Comparison of ENCODE assay signal across 20 mouse cellular contexts in genomic region chr13:56595246-56595645, GRCm38 (mm10). TPM values are rescaled to one million over a fixed set of nuclear protein-coding genes. Genes with fewer than 3 reads are reported as not detected.
DNase-seq lines count a peak whose midpoint lies in the region; ATAC-seq lines count a peak whose summit lies in the region.
"Had no signal": no experiment of that assay in that cellular context is flagged by ENCODE, and none has a peak within 500 bp of the region (broad histone marks: within the 10 kb centered on the region; RNA-seq: fewer than 3 reads in every experiment).

No protein-coding gene starts in this region.

- peak; percentile 34; the same call in 1 of the 2 replicates for ATAC-seq in intestine, embryonic 16.5 days
- ATAC-seq in intestine, embryonic 15.5 days = no peak
- ATAC-seq in embryonic facial prominence, embryonic 14.5 days (ENCODE audit: low read depth) = no peak
- no peak for ATAC-seq in limb, embryonic 12.5 days (ENCODE audit: insufficient number of reproducible peaks, insufficient read depth, low FRiP score, low TSS enrichment, low read depth)
- ATAC-seq in liver, embryonic 11.5 days (replicated peaks; ENCODE audit: low FRiP score) = no peak
- ATAC-seq: forebrain, embryonic 13.5 days; midbrain, embryonic 13.5 days had no signal

- DNase-seq in embryonic facial prominence, embryonic 10.5 days (ENCODE audit: low spot score) = no peak
- DNase-seq in embryonic facial prominence, embryonic 14.5 days (ENCODE audit: low spot score) = no peak
- DNase-seq in liver, embryonic 11.5 days (ENCODE audit: low spot score) = no peak
- DNase-seq in urinary bladder, postnatal 14 days (ENCODE audit: low spot score) = no peak
- DNase-seq: cerebellum, adult 11 months; cerebellum, postnatal 14 days; embryo, embryonic 11 days; gastrocnemius, postnatal 36 days; lung, adult 2 months; thymus, adult 18-20 months had no signal

- no peaks in the 10 kb centered on the region for H3K9me3 ChIP-seq in intestine, embryonic 16.5 days (ENCODE audit: control insufficient read depth, low read length)
- no peaks in the 10 kb centered on the region for H3K9me3 ChIP-seq in intestine, embryonic 15.5 days
- no peaks in the 10 kb centered on the region for H3K9me3 ChIP-seq in embryonic facial prominence, embryonic 10.5 days
- no peaks in the 10 kb centered on the region for H3K9me3 ChIP-seq in embryonic facial prominence, embryonic 14.5 days (ENCODE audit: control insufficient read depth, low read length)
- H3K9me3 ChIP-seq in limb, embryonic 12.5 days = no peaks in the 10 kb centered on the region
- H3K9me3 ChIP-seq in liver, embryonic 11.5 days (ENCODE audit: control insufficient read depth, low read length) = no peaks in the 10 kb centered on the region
- H3K9me3 ChIP-seq: forebrain, embryonic 13.5 days; hindbrain, embryonic 15.5 days; midbrain, embryonic 13.5 days; neural tube, embryonic 15.5 days had no signal

- H3K9ac ChIP-seq in intestine, embryonic 16.5 days (ENCODE audit: low read depth, low read length) = no peak overlapping the region
- no peak overlapping the region for H3K9ac ChIP-seq in intestine, embryonic 15.5 days
- no peak overlapping the region for H3K9ac ChIP-seq in embryonic facial prominence, embryonic 14.5 days (ENCODE audit: low read depth, low read length)
- H3K9ac ChIP-seq in limb, embryonic 12.5 days (replicated peaks) = no peak overlapping the region
- H3K9ac ChIP-seq in liver, embryonic 11.5 days (ENCODE audit: low read depth, low read length) = no peak overlapping the region
- H3K9ac ChIP-seq: forebrain, embryonic 13.5 days; hindbrain, embryonic 15.5 days; midbrain, embryonic 13.5 days; neural tube, embryonic 15.5 days had no signal

- 76% methylated on average over 8 of the region's 8 CpGs for WGBS in intestine, embryonic 16.5 days
- whole genome bisulfite sequencing in intestine, embryonic 15.5 days = 68% methylated on average over 8 of the region's 8 CpGs
- 76% methylated on average over 8 of the region's 8 CpGs for WGBS in embryonic facial prominence, embryonic 10.5 days
- 67% methylated on average over 8 of the region's 8 CpGs for WGBS in embryonic facial prominence, embryonic 14.5 days
- 70% methylated on average over 8 of the region's 8 CpGs for WGBS in limb, embryonic 12.5 days
- WGBS in liver, embryonic 11.5 days = 67% methylated on average over 8 of the region's 8 CpGs

- no peak overlapping the region for H3K27ac ChIP-seq in intestine, embryonic 16.5 days (ENCODE audit: low read length)
- H3K27ac ChIP-seq in intestine, embryonic 15.5 days = no peak overlapping the region
- H3K27ac ChIP-seq in embryonic facial prominence, embryonic 10.5 days (replicated peaks) = peak overlapping the region; percentile 58
- H3K27ac ChIP-seq in embryonic facial prominence, embryonic 14.5 days (replicated peaks; ENCODE audit: low read depth, low read length) = 0 out of 2 replicates have a peak overlapping the region, but pooled peaks have one; percentile 5
- peak overlapping the region; percentile 68; the same call in 1 of the 2 replicates for H3K27ac ChIP-seq in limb, embryonic 12.5 days
- H3K27ac ChIP-seq in liver, embryonic 11.5 days (ENCODE audit: low read depth, low read length) = no peak overlapping the region
- H3K27ac ChIP-seq: forebrain, embryonic 13.5 days; hindbrain, embryonic 15.5 days; midbrain, embryonic 13.5 days; neural tube, embryonic 15.5 days had no signal

- H3K4me2 ChIP-seq in intestine, embryonic 16.5 days (ENCODE audit: low read depth, low read length) = no peak overlapping the region
- H3K4me2 ChIP-seq in intestine, embryonic 15.5 days (replicated peaks) = no peak overlapping the region
- no peak overlapping the region for H3K4me2 ChIP-seq in embryonic facial prominence, embryonic 14.5 days (ENCODE audit: low read depth, low read length)
- H3K4me2 ChIP-seq in limb, embryonic 12.5 days = no peak overlapping the region
- H3K4me2 ChIP-seq in liver, embryonic 11.5 days = no peak overlapping the region
- H3K4me2 ChIP-seq: forebrain, embryonic 13.5 days; hindbrain, embryonic 15.5 days; midbrain, embryonic 13.5 days; neural tube, embryonic 15.5 days had no signal

- no peak overlapping the region for H3K4me3 ChIP-seq in intestine, embryonic 16.5 days (ENCODE audit: low read length)
- no peak overlapping the region for H3K4me3 ChIP-seq in intestine, embryonic 15.5 days (replicated peaks)
- no peak overlapping the region for H3K4me3 ChIP-seq in embryonic facial prominence, embryonic 10.5 days
- no peak overlapping the region for H3K4me3 ChIP-seq in embryonic facial prominence, embryonic 14.5 days (ENCODE audit: low read depth, low read length)
- H3K4me3 ChIP-seq in limb, embryonic 12.5 days (replicated peaks) = no peak overlapping the region
- H3K4me3 ChIP-seq in liver, embryonic 11.5 days (ENCODE audit: low read depth, low read length) = no peak overlapping the region
- H3K4me3 ChIP-seq: forebrain, embryonic 13.5 days; hindbrain, embryonic 15.5 days; midbrain, embryonic 13.5 days; myocyte; neural tube, embryonic 15.5 days had no signal

- no peaks in the 10 kb centered on the region for H3K36me3 ChIP-seq in intestine, embryonic 16.5 days (ENCODE audit: control insufficient read depth, insufficient read depth, low read length)
- H3K36me3 ChIP-seq in intestine, embryonic 15.5 days = no peaks in the 10 kb centered on the region
- H3K36me3 ChIP-seq in embryonic facial prominence, embryonic 10.5 days (replicated peaks) = no peaks in the 10 kb centered on the region
- no peaks in the 10 kb centered on the region for H3K36me3 ChIP-seq in embryonic facial prominence, embryonic 14.5 days (ENCODE audit: control insufficient read depth, insufficient read depth, low read length)
- H3K36me3 ChIP-seq in limb, embryonic 12.5 days = no peaks in the 10 kb centered on the region
- H3K36me3 ChIP-seq in liver, embryonic 11.5 days (ENCODE audit: control insufficient read depth, insufficient read depth, low read length) = no peaks in the 10 kb centered on the region
- H3K36me3 ChIP-seq: hindbrain, embryonic 15.5 days; midbrain, embryonic 13.5 days; neural tube, embryonic 15.5 days had no signal

- H3K4me1 ChIP-seq in intestine, embryonic 16.5 days (ENCODE audit: control insufficient read depth, insufficient read depth, low read length) = peaks cover 44% of the 10 kb centered on the region
- H3K4me1 ChIP-seq in intestine, embryonic 15.5 days (replicated peaks) = peaks cover 49% of the 10 kb centered on the region
- H3K4me1 ChIP-seq in embryonic facial prominence, embryonic 10.5 days = peaks cover 47% of the 10 kb centered on the region
- peaks cover 49% of the 10 kb centered on the region for H3K4me1 ChIP-seq in embryonic facial prominence, embryonic 14.5 days (ENCODE audit: control insufficient read depth, insufficient read depth, low read length)
- H3K4me1 ChIP-seq in limb, embryonic 12.5 days (replicated peaks) = peaks cover 40% of the 10 kb centered on the region
- no peaks in the 10 kb centered on the region; the same call in 1 of the 2 replicates for H3K4me1 ChIP-seq in liver, embryonic 11.5 days (replicated peaks; ENCODE audit: control insufficient read depth, insufficient read depth, low read length)

- no peaks in the 10 kb centered on the region for H3K27me3 ChIP-seq in intestine, embryonic 16.5 days (replicated peaks; ENCODE audit: control insufficient read depth, insufficient read depth, low read length)
- H3K27me3 ChIP-seq in intestine, embryonic 15.5 days (replicated peaks) = no peaks in the 10 kb centered on the region
- no peaks in the 10 kb centered on the region for H3K27me3 ChIP-seq in embryonic facial prominence, embryonic 10.5 days (replicated peaks; ENCODE audit: low read depth, poor library complexity, severe bottlenecking)
- H3K27me3 ChIP-seq in embryonic facial prominence, embryonic 14.5 days (replicated peaks; ENCODE audit: control insufficient read depth, insufficient read depth, low read length) = no peaks in the 10 kb centered on the region
- no peaks in the 10 kb centered on the region for H3K27me3 ChIP-seq in limb, embryonic 12.5 days
- H3K27me3 ChIP-seq in liver, embryonic 11.5 days (replicated peaks; ENCODE audit: control insufficient read depth, insufficient read depth, low read length) = no peaks in the 10 kb centered on the region
- H3K27me3 ChIP-seq: forebrain, embryonic 13.5 days; hindbrain, embryonic 15.5 days; neural tube, embryonic 15.5 days had no signal

RNA-seq across cellular contexts. Expression of gene Tgfbi, which starts 14.1 kb away (rescaled TPM):
- 122 and 124 TPM in 2 replicates for polyA plus RNA-seq in intestine, embryonic 16.5 days (2015; fragmentation: Nextera tagmentation; extraction: Ambion mirVana)
- polyA plus RNA-seq in intestine, embryonic 15.5 days (2015; fragmentation: Nextera tagmentation; extraction: Ambion mirVana) = 120 and 123 TPM in 2 replicates
- polyA plus RNA-seq in embryonic facial prominence, embryonic 10.5 days (2016; fragmentation: Nextera tagmentation; extraction: Ambion mirVana) = 50.1 and 65.4 TPM in 2 replicates
- polyA plus RNA-seq in embryonic facial prominence, embryonic 14.5 days (2014; fragmentation: Nextera tagmentation; extraction: Ambion mirVana) = 60.1 and 79.9 TPM in 2 replicates
- polyA plus RNA-seq in limb, embryonic 12.5 days (2016; fragmentation: Nextera tagmentation; extraction: Ambion mirVana) = 111 and 113 TPM in 2 replicates
- 27.6 and 28.2 TPM in 2 replicates for polyA plus RNA-seq in liver, embryonic 11.5 days (2014; fragmentation: Nextera tagmentation; extraction: Ambion mirVana)

RNA-seq across cellular contexts. Expression of gene Lect2, which starts 46.9 kb away (rescaled TPM):
- polyA plus RNA-seq in intestine, embryonic 16.5 days (2015; fragmentation: Nextera tagmentation; extraction: Ambion mirVana) = 10.3 and 15.4 TPM in 2 replicates
- polyA plus RNA-seq in intestine, embryonic 15.5 days (2015; fragmentation: Nextera tagmentation; extraction: Ambion mirVana) = 12.4 and 13.2 TPM in 2 replicates
- not detected in 2 replicates for polyA plus RNA-seq in embryonic facial prominence, embryonic 10.5 days (2016; fragmentation: Nextera tagmentation; extraction: Ambion mirVana)
- polyA plus RNA-seq in embryonic facial prominence, embryonic 14.5 days (2014; fragmentation: Nextera tagmentation; extraction: Ambion mirVana) = 0.21 TPM in 1 of 2 replicates, not detected in the other
- polyA plus RNA-seq in limb, embryonic 12.5 days (2016; fragmentation: Nextera tagmentation; extraction: Ambion mirVana) = not detected in 2 replicates
- 31.8 and 34.4 TPM in 2 replicates for polyA plus RNA-seq in liver, embryonic 11.5 days (2014; fragmentation: Nextera tagmentation; extraction: Ambion mirVana)
- polyA plus RNA-seq: forebrain, embryonic 13.5 days; heart, postnatal 0 days; lung, adult 2 months; midbrain, embryonic 13.5 days; myocyte; neural tube, embryonic 15.5 days; urinary bladder, adult 2 months had no signal

Comparison
In these comparisons a context has a peak if more than half of its experiments do, and no peak if none do; other contexts are left out.
1. H3K27ac ChIP-seq: peak in embryonic facial prominence, embryonic 10.5 days (single experiment), embryonic facial prominence, embryonic 14.5 days (single experiment) and limb, embryonic 12.5 days (single experiment); none in intestine, embryonic 16.5 days (single experiment), intestine, embryonic 15.5 days (single experiment) and liver, embryonic 11.5 days (single experiment).